Mouse (Mus musculus) lung, postnatal 0 days (tissue): Measurements from ENCODE around the gene Cops2.

ENCODE experiments used
- CTCF ChIP-seq: IDR thresholded peaks from 2 replicates; pipeline ENCODE4 v1.5.1; 2016; ENCODE audit warnings: antibody characterized with exemption, mild to moderate bottlenecking
- EP300 ChIP-seq: IDR thresholded peaks from 2 replicates; pipeline ENCODE4 v1.6.1; 2016; ENCODE audit warnings: antibody characterized with exemption, mild to moderate bottlenecking, control low read depth

GRCm38 (mm10) chr2:125801947-125802346 is 57.0 kb downstream of the Cops2 start:
- TF ChIP-seq EP300: no peak
- no peak for TF ChIP-seq CTCF
